Mouse (Mus musculus) lung, adult 2 months (tissue): Measurements from ENCODE around the gene Gm14419. TPM values are rescaled to one million over a fixed set of nuclear protein-coding genes. Genes with fewer than 3 reads are reported as not detected.
"Not testable (repeated sequence)": the region's sequence is repeated elsewhere in the genome, so short reads cannot be mapped to it uniquely, and the experiment has no call there.

Experiments used
- DNase-seq: peaks from one replicate; pipeline ENCODE4 v3.0.0; 2022
- H3K4me1 ChIP-seq: fragments of 200-500 bp; 2 replicates; pipeline ENCODE4 v1.6.1; 2011; ENCODE audit warnings: low read length; ENCODE audit not compliant: control insufficient read depth, insufficient read depth
- H3K4me3 ChIP-seq: fragments of 200-500 bp; replicated peaks from 2 replicates; pipeline ENCODE3; 2011; ENCODE audit warnings: low read depth, mild to moderate bottlenecking, control low read depth, low read length; ENCODE audit errors: extremely low read depth
- WGBS: fragments of 180-500 bp; shearing (Covaris S2); methylation state at CpG from one replicate; pipeline ENCODE4 v1.1.7; 2018; 5-methylcytosine and 5-hydroxymethylcytosine counted together
- polyA plus RNA-seq: library from polyadenylated mRNA; depleted of rRNA; stranded (reverse); fragments of >200 nt; gene quantifications from 2 replicates; pipeline ENCODE4 v1.2.3, GENCODE M21; 2012; rRNA removed

Gene Gm14419
- polyA plus RNA-seq: 0.72 and 1.1 TPM in 2 replicates

DNA sequence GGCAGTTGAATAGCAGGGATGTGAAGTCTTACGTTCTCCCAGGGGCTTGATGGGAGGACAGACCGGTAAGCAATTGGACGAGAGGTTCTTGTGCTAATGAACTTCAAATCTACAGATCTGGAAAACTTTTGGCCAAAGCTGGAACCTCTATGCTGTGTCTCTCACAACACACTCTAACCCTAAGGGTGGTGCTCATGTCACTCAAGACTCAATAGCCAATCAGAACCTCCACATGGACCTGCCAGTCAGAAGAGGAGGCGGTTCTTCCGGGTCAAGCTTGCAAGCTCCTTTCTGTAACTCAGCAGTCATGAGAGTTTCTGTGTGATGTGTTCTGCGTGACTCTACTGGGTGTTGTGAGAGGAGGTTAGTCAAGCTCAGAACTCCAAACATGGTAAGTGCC is at the start of gene Gm14419:
Gene Gm14419 (plus strand): TSS at position 301 of the 400 bp plus-strand sequence.
- no CpG with 5 or more reads among the region's 6 CpGs for WGBS
- not testable (repeated sequence) for H3K4me3 ChIP-seq, DNase-seq, H3K4me1 ChIP-seq

Other genes with a start within 250 kb of the Gm14419 start
- 1.6 and 2.8 TPM in 2 replicates for gene Gm14295, start 202.3 kb upstream of the Gm14419 start, polyA plus RNA-seq
- not detected in 2 replicates for gene Gm14408, start 169.8 kb upstream of the Gm14419 start, polyA plus RNA-seq
- 1.00 and 1.9 TPM in 2 replicates for gene Gm14296, start 73.1 kb upstream of the Gm14419 start, polyA plus RNA-seq
- gene Gm14401, start 73.4 kb downstream of the Gm14419 start, polyA plus RNA-seq: not detected in 2 replicates
- gene Gm14410, start 205.5 kb downstream of the Gm14419 start, polyA plus RNA-seq: 2.8 and 4.4 TPM in 2 replicates